Mouse (Mus musculus) gastrocnemius, adult 2 months (tissue): ENCODE data around the gene Rrnad1. TPM values are rescaled to one million over a fixed set of nuclear protein-coding genes. Genes with fewer than 3 reads are reported as not detected.

Experiments used
- DNase-seq: peaks from one replicate; pipeline ENCODE4 v3.0.0; 2022
- H3K27ac ChIP-seq: fragments of 200-600 bp; 2 replicates; pipeline ENCODE4 v1.8.1; 2022; ENCODE audit warnings: mild to moderate bottlenecking
- H3K4me3 ChIP-seq: fragments of 200-600 bp; 2 replicates; pipeline ENCODE4 v1.8.1; 2022; ENCODE audit warnings: mild to moderate bottlenecking, moderate library complexity
- CTCF ChIP-seq: fragments of 200-600 bp; IDR thresholded peaks from 2 replicates; pipeline ENCODE4 v1.8.1; 2022; ENCODE audit warnings: antibody characterized with exemption, mild to moderate bottlenecking, moderate library complexity
- intact Hi-C: fragments of 180-260 bp; cut with DNase I; formaldehyde crosslinking; loops from one replicate; pipeline ENCODE4 v1.15.1; 2025
- total RNA-seq, 2 experiments: library from RNA; stranded (reverse); gene quantifications; 2 replicates each; pipeline ENCODE4 v1.2.3; 2021

The Rrnad1 gene
- total RNA-seq, 2 experiments from 2014 or later: 4.7 to 5.0 TPM

DNA sequence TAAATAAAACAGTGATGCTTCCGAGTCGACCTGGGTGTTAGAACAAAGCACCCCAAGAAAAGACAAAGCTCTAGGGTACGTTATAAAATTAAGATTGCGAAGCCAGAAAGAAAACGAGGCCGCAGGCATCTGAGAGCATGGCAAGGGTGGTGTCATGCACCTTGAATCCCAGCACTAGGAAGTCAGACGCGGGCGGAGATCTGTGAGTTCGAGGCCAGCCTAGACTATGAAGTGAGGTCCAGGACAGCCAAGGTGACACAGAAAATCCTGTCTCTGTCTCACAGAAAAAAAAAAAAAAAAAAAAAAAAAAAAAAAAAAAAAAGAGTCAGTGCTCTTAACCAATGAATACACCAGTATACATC, 44.5 kb downstream of the Rrnad1 start:
- TF ChIP-seq CTCF: no peak
- Histone ChIP-seq H3K4me3 (peak overlapping the region; percentile 80), H3K27ac (peak overlapping the region; percentile 87)
- peak; percentile 36 for DNase-seq
- intact Hi-C loops: loop anchor here (5.0 kb wide), 1 partner anchor 46 kb away; the partner anchor contains the start of genes Isg20l2 and Rrnad1

- DNase-seq: peak; percentile 91
- Histone ChIP-seq H3K27ac (peak within 1 kb of the TSS; percentile 92), H3K4me3 (peak within 1 kb of the TSS; percentile 92)
- TF ChIP-seq CTCF: no peak
- intact Hi-C loops: loop anchor here (5.0 kb wide), 1 partner anchor 47 kb away; the partner anchor contains the start of genes Isg20l2 and Rrnad1
These were observed 45.1 kb downstream of the Rrnad1 start, which contains the start of gene Prcc for GRCm38 (mm10) chr3:87885281-87886003. Gene Prcc (minus strand): TSS chr3:87885608.

DNA sequence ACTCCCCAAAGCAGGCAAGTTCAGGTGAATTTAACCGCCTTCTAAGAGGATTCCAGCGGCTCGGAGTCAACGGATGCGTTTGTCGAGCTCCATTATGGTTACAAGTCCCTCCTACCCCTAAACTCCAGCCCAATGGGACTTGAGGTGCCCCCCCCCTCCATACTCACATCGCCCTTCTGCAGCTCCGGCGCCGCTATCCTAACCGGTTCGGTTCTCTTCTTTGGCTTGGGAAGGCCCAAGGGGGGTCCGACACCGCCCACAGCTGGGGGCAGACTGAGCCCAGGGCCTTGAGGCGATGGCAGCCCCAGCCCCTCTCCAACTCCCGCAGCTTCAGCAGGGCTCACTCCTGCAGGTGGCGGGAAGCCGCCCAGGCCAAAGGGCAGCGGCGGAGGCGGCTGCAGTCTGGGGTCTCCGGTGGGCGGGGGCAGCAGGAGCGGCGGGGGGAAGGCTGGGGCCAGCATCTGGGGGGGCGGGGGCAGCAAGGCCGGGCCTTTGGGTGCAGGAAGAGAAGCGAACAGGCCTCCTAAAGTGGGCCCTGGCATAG, 45.7 kb downstream of the Rrnad1 start:
- intact Hi-C loops: loop anchor here (5.0 kb wide), 1 partner anchor 48 kb away; the partner anchor contains the start of genes Isg20l2 and Rrnad1

GRCm38 (mm10) chr3:87884291-87884690, 46.2 kb downstream of the Rrnad1 start:
- peak overlapping the region; percentile 92 for H3K27ac ChIP-seq
- TF ChIP-seq CTCF: no peak

More for the DNA sequence above, 45.7 kb downstream of the Rrnad1 start:
- TF ChIP-seq CTCF: no peak
- H3K4me3 ChIP-seq: peak overlapping the region; percentile 92
- DNase-seq: peak; percentile 57
- H3K27ac ChIP-seq: peak overlapping the region; percentile 92

GRCm38 (mm10) chr3:87877730-87878129, 52.8 kb downstream of the Rrnad1 start:
- no peak for TF ChIP-seq CTCF
- intact Hi-C loops: no loop called here

More at GRCm38 (mm10) chr3:87884291-87884690, 46.2 kb downstream of the Rrnad1 start:
- intact Hi-C loops: no loop called here
- peak overlapping the region; percentile 92 for H3K4me3 ChIP-seq
- DNase-seq: no peak

More at GRCm38 (mm10) chr3:87877730-87878129, 52.8 kb downstream of the Rrnad1 start:
- no peak overlapping the region for H3K4me3 ChIP-seq
- no peak for DNase-seq
- H3K27ac ChIP-seq: no peak overlapping the region

Other genes starting within 250 kb of the Rrnad1 start
- gene Lrrc71, start 182.1 kb downstream of the Rrnad1 start, total RNA-seq: under 1 TPM; 0.06 to 0.28 TPM
- not detected for gene Ntrk1, start 135.6 kb downstream of the Rrnad1 start, total RNA-seq
- not detected for gene Insrr, start 133.8 kb downstream of the Rrnad1 start, total RNA-seq
- 1 to 10 TPM; 6.3 to 8.4 TPM for gene Pear1, start 106.4 kb downstream of the Rrnad1 start, total RNA-seq
- not detected for gene Sh2d2a, start 84.0 kb downstream of the Rrnad1 start, total RNA-seq
- 10 to 100 TPM; 45.5 to 52.8 TPM for gene Prcc, start 45.1 kb downstream of the Rrnad1 start, total RNA-seq
- gene Hdgf, start 24.4 kb downstream of the Rrnad1 start, total RNA-seq: 100 to 1,000 TPM; 212 to 228 TPM
- 10 to 100 TPM; 44.1 to 50.2 TPM for gene Mrpl24, start 11.2 kb downstream of the Rrnad1 start, total RNA-seq
- 1 to 10 TPM; 7.6 to 8.1 TPM for gene Isg20l2, start 403 bp downstream of the Rrnad1 start, total RNA-seq
- under 1 TPM in 1 of 2 experiments, not detected in 1; 0.42 TPM for gene Crabp2, start 17.9 kb upstream of the Rrnad1 start, total RNA-seq
- gene Nes, start 40.4 kb upstream of the Rrnad1 start, total RNA-seq: 10 to 100 TPM in 1 of 2 experiments, 1 to 10 TPM in 1; 9.1 to 17.2 TPM
- gene Bcan, start 69.5 kb upstream of the Rrnad1 start, total RNA-seq: not detected
- gene Hapln2, start 96.9 kb upstream of the Rrnad1 start, total RNA-seq: not detected
- 10 to 100 TPM; 17.9 to 19.6 TPM for gene Gpatch4, start 112.4 kb upstream of the Rrnad1 start, total RNA-seq
- 10 to 100 TPM; 37.9 to 52.0 TPM for gene Naxe, start 127.8 kb upstream of the Rrnad1 start, total RNA-seq
- gene Ttc24, start 147.6 kb upstream of the Rrnad1 start, total RNA-seq: not detected
- gene Iqgap3, start 151.3 kb upstream of the Rrnad1 start, total RNA-seq: under 1 TPM; 0.15 to 0.20 TPM
- gene Mef2d, start 211.7 kb upstream of the Rrnad1 start, total RNA-seq: 100 to 1,000 TPM; 173 to 184 TPM